Mouse (Mus musculus) small intestine, adult 2 months (tissue): ENCODE measurements around the gene Tmem221.

Experiments used
- CTCF ChIP-seq: fragments of 200-500 bp; IDR thresholded peaks from 2 replicates; pipeline ENCODE4 v1.5.1; 2012; ENCODE audit warnings: low read depth, mild to moderate bottlenecking, control low read depth, inconsistent platforms, low read length, moderate library complexity, mixed read lengths; ENCODE audit not compliant: insufficient replicate concordance, insufficient read length; ENCODE audit errors: extremely low read depth
- POLR2A ChIP-seq: fragments of 200-500 bp; IDR thresholded peaks from 2 replicates; pipeline ENCODE4 v1.6.1; 2012; ENCODE audit warnings: low read depth, mild to moderate bottlenecking, control low read depth, inconsistent platforms, low read length, moderate library complexity

GRCm38 (mm10) chr8:71598375-71598774, 39.7 kb upstream of the Tmem221 start:
- TF ChIP-seq POLR2A: no peak
- TF ChIP-seq CTCF: no peak
